Mouse (Mus musculus): ENCODE measurements at regions not wholly inside any gene's neighbourhood (a gene's known extent, or its start where the extent isn't known, plus 50 kb on each side); places are given as distances from the start of the nearest gene placed in this dataset.

- no peak overlapping the region for H3K4me3 ChIP-seq
- H3K4me2 ChIP-seq (ENCODE audit: low read depth) = peak overlapping the region; percentile 20
- H3K36me3 ChIP-seq (ENCODE audit: control insufficient read depth, insufficient read depth) = no peaks in the 10 kb centered on the region
- H3K27me3 ChIP-seq (ENCODE audit: control insufficient read depth, insufficient read depth, insufficient read length) = no peaks in the 10 kb centered on the region
- no peak overlapping the region for H3ac ChIP-seq (ENCODE audit: control insufficient read depth, insufficient read length)
- no peaks in the 10 kb centered on the region for H3K79me2 ChIP-seq (ENCODE audit: control insufficient read depth, insufficient read depth)
- no peak for TF ChIP-seq MYOG (IDR thresholded peaks at IDR 0.05; ENCODE audit: control insufficient read depth in 1 of 3, insufficient read depth in 1 of 3, insufficient read length in 2 of 3, low read depth in 2 of 3)
- TF ChIP-seq MYOD1 (IDR thresholded peaks at IDR 0.05; ENCODE audit: control insufficient read depth in 1 of 3, insufficient read length in 2 of 3, low read depth in 2 of 3) = peak; percentile 24 to 95 (median 89)
These were observed 145.7 kb upstream of the Cdh13 start for GRCm38 (mm10) chr8:118137846-118138245.

- Histone ChIP-seq H3K4me3 (no peak overlapping the region), H3ac (ENCODE audit: control insufficient read depth, insufficient read length) (no peak overlapping the region), H3K4me2 (ENCODE audit: low read depth) (no peak overlapping the region), H3K27me3 (ENCODE audit: control insufficient read depth, insufficient read depth, insufficient read length) (no peaks in the 10 kb centered on the region), H3K79me2 (ENCODE audit: control insufficient read depth, insufficient read depth) (no peaks in the 10 kb centered on the region), H3K36me3 (ENCODE audit: control insufficient read depth, insufficient read depth) (no peaks in the 10 kb centered on the region)
- TF ChIP-seq POLR2AphosphoS2 (IDR thresholded peaks at IDR 0.05; ENCODE audit: insufficient read length, low read depth) = no peak
- peak in 2 of 3 experiments; percentile 54 to 73 for TF ChIP-seq MYOD1 (IDR thresholded peaks at IDR 0.05; ENCODE audit: control insufficient read depth in 1 of 3, insufficient read length in 2 of 3, low read depth in 2 of 3)
- TF ChIP-seq MYOG (IDR thresholded peaks at IDR 0.05; ENCODE audit: control insufficient read depth in 1 of 3, insufficient read depth in 1 of 3, insufficient read length in 2 of 3, low read depth in 2 of 3) = peak in 2 of 3 experiments; percentile 22 to 27
These were observed 158.5 kb upstream of the Cdh13 start for GRCm38 (mm10) chr8:118124993-118125392.

- Histone ChIP-seq H3K4me3 (no peak overlapping the region), H3K79me2 (ENCODE audit: control insufficient read depth, insufficient read depth) (no peaks in the 10 kb centered on the region), H3K36me3 (ENCODE audit: control insufficient read depth, insufficient read depth) (no peaks in the 10 kb centered on the region), H3ac (ENCODE audit: control insufficient read depth, insufficient read length) (no peak overlapping the region), H3K4me2 (ENCODE audit: low read depth) (peak overlapping the region; percentile 56), H3K27me3 (ENCODE audit: control insufficient read depth, insufficient read depth, insufficient read length) (no peaks in the 10 kb centered on the region)
- TF ChIP-seq USF1 (IDR thresholded peaks at IDR 0.05; ENCODE audit: low read depth) (no peak), MYOG (IDR thresholded peaks at IDR 0.05; ENCODE audit: control insufficient read depth in 1 of 3, insufficient read depth in 1 of 3, insufficient read length in 2 of 3, low read depth in 2 of 3) (no peak), POLR2AphosphoS2 (IDR thresholded peaks at IDR 0.05; ENCODE audit: insufficient read length, low read depth) (no peak), E2F4 (IDR thresholded peaks at IDR 0.05; ENCODE audit: insufficient read depth) (no peak), MAX (IDR thresholded peaks at IDR 0.05; ENCODE audit: low read depth) (no peak), TCF3 (IDR thresholded peaks at IDR 0.05; ENCODE audit: insufficient read length, low read depth) (no peak), MYOD1 (IDR thresholded peaks at IDR 0.05; ENCODE audit: control insufficient read depth in 1 of 3, insufficient read length in 2 of 3, low read depth in 2 of 3) (no peak), POLR2A (IDR thresholded peaks at IDR 0.05; ENCODE audit: insufficient read length, low read depth) (no peak), CEBPB (IDR thresholded peaks at IDR 0.05; ENCODE audit: insufficient read depth, poor library complexity, severe bottlenecking) (no peak), REST (IDR thresholded peaks at IDR 0.05; ENCODE audit: insufficient read depth, insufficient read length) (no peak), SRF (IDR thresholded peaks at IDR 0.05; ENCODE audit: control insufficient read depth, insufficient read length, low read depth) (no peak), TCF12 (IDR thresholded peaks at IDR 0.05; ENCODE audit: insufficient read depth, poor library complexity, severe bottlenecking) (no peak)
These were observed 169.3 kb upstream of the Cdh13 start for GRCm38 (mm10) chr8:118114253-118114652.

- H3K4me2 ChIP-seq (ENCODE audit: low read depth) = peak overlapping the region; percentile 50
- no peaks in the 10 kb centered on the region for H3K36me3 ChIP-seq (ENCODE audit: control insufficient read depth, insufficient read depth)
- H3K27me3 ChIP-seq (ENCODE audit: control insufficient read depth, insufficient read depth, insufficient read length) = peaks cover 7% of the 10 kb centered on the region
- no peaks in the 10 kb centered on the region for H3K79me2 ChIP-seq (ENCODE audit: control insufficient read depth, insufficient read depth)
- no peak overlapping the region for H3K4me3 ChIP-seq
- TF ChIP-seq SRF (IDR thresholded peaks at IDR 0.05; ENCODE audit: control insufficient read depth, insufficient read length, low read depth) = no peak
- TF ChIP-seq REST (IDR thresholded peaks at IDR 0.05; ENCODE audit: insufficient read depth, insufficient read length) = no peak
- TF ChIP-seq POLR2AphosphoS2 (IDR thresholded peaks at IDR 0.05; ENCODE audit: insufficient read length, low read depth) = peak; percentile 36
- TF ChIP-seq USF1 (IDR thresholded peaks at IDR 0.05; ENCODE audit: low read depth) = no peak
- TF ChIP-seq MYOD1 (IDR thresholded peaks at IDR 0.05; ENCODE audit: control insufficient read depth in 1 of 3, insufficient read length in 2 of 3, low read depth in 2 of 3) = no peak
- TF ChIP-seq MAX (IDR thresholded peaks at IDR 0.05; ENCODE audit: low read depth) = no peak
- peak; percentile 53; the same call in 1 of the 2 replicates for TF ChIP-seq CEBPB (IDR thresholded peaks at IDR 0.05; ENCODE audit: insufficient read depth, poor library complexity, severe bottlenecking)
- no peak for TF ChIP-seq TCF3 (IDR thresholded peaks at IDR 0.05; ENCODE audit: insufficient read length, low read depth)
- TF ChIP-seq E2F4 (IDR thresholded peaks at IDR 0.05; ENCODE audit: insufficient read depth) = no peak
- TF ChIP-seq POLR2A (IDR thresholded peaks at IDR 0.05; ENCODE audit: insufficient read length, low read depth) = peak; percentile 50
- TF ChIP-seq MYOG (IDR thresholded peaks at IDR 0.05; ENCODE audit: control insufficient read depth in 1 of 3, insufficient read depth in 1 of 3, insufficient read length in 2 of 3, low read depth in 2 of 3) = no peak
- TF ChIP-seq TCF12 (IDR thresholded peaks at IDR 0.05; ENCODE audit: insufficient read depth, poor library complexity, severe bottlenecking) = no peak
- no peak overlapping the region for H3ac ChIP-seq (ENCODE audit: control insufficient read depth, insufficient read length)
These were observed 179.0 kb upstream of the Cdh13 start for GRCm38 (mm10) chr8:118104464-118105050.

GRCm38 (mm10) chr8:118101346-118101745 is 182.2 kb upstream of the Cdh13 start:
- no peak overlapping the region for H3K4me2 ChIP-seq (ENCODE audit: low read depth)
- H3ac ChIP-seq (ENCODE audit: control insufficient read depth, insufficient read length) = no peak overlapping the region
- no peaks in the 10 kb centered on the region for H3K79me2 ChIP-seq (ENCODE audit: control insufficient read depth, insufficient read depth)
- H3K36me3 ChIP-seq (ENCODE audit: control insufficient read depth, insufficient read depth) = no peaks in the 10 kb centered on the region
- no peak overlapping the region for H3K4me3 ChIP-seq
- TF ChIP-seq POLR2AphosphoS2 (IDR thresholded peaks at IDR 0.05; ENCODE audit: insufficient read length, low read depth) = no peak
- no peak for TF ChIP-seq USF1 (IDR thresholded peaks at IDR 0.05; ENCODE audit: low read depth)
- TF ChIP-seq CEBPB (IDR thresholded peaks at IDR 0.05; ENCODE audit: insufficient read depth, poor library complexity, severe bottlenecking) = no peak
- no peak for TF ChIP-seq POLR2A (IDR thresholded peaks at IDR 0.05; ENCODE audit: insufficient read length, low read depth)
- no peak for TF ChIP-seq REST (IDR thresholded peaks at IDR 0.05; ENCODE audit: insufficient read depth, insufficient read length)
- TF ChIP-seq TCF12 (IDR thresholded peaks at IDR 0.05; ENCODE audit: insufficient read depth, poor library complexity, severe bottlenecking) = no peak
- TF ChIP-seq MYOG (IDR thresholded peaks at IDR 0.05; ENCODE audit: control insufficient read depth in 1 of 3, insufficient read depth in 1 of 3, insufficient read length in 2 of 3, low read depth in 2 of 3) = no peak
- H3K27me3 ChIP-seq (ENCODE audit: control insufficient read depth, insufficient read depth, insufficient read length) = peaks cover 17% of the 10 kb centered on the region

Data from myocyte (in vitro differentiated cells).